Mouse (Mus musculus): ENCODE results near the gene Tlr5. TPM values are rescaled to one million over a fixed set of nuclear protein-coding genes. Genes with fewer than 3 reads are reported as not detected.

Gene Tlr5
- polyA plus RNA-seq, 1 experiment from 2014 or later, result 1.2 TPM

GRCm38 (mm10) chr1:182990092-182990762 lies 35.6 kb downstream of the Tlr5 start:
- Histone ChIP-seq H3K4me1 (ENCODE audit: insufficient read depth) (no peaks in the 10 kb centered on the region), H3K27me3 (ENCODE audit: insufficient read depth, low read length) (no peaks in the 10 kb centered on the region), H3K9ac (replicated peaks) (no peak overlapping the region), H3K9me3 (ENCODE audit: low read length) (no peaks in the 10 kb centered on the region), H3K36me3 (replicated peaks; ENCODE audit: insufficient read depth, low read length) (no peaks in the 10 kb centered on the region), H3K27ac (ENCODE audit: low read depth) (no peak overlapping the region), H3K4me2 (ENCODE audit: low read depth, low read length) (no peak overlapping the region), H3K4me3 (ENCODE audit: low read depth, low read length) (no peak overlapping the region)
- no peak for ATAC-seq
- 69% methylated on average over 14 of the region's 14 CpGs for WGBS (ENCODE audit: insufficient replicate concordance)
- DNase-seq, result no peak
- no peak for TF ChIP-seq CTCF (IDR thresholded peaks at IDR 0.05; ENCODE audit: low read depth)
- no peak for TF ChIP-seq EP300 (IDR thresholded peaks at IDR 0.05; ENCODE audit: low read depth)

- 16% methylated on average over 7 of the region's 7 CpGs for WGBS (ENCODE audit: insufficient replicate concordance)
- Histone ChIP-seq H3K9me3 (ENCODE audit: low read length) (no peaks in the 10 kb centered on the region), H3K4me2 (ENCODE audit: low read depth, low read length) (no peak overlapping the region), H3K9ac (replicated peaks) (no peak overlapping the region), H3K4me3 (ENCODE audit: low read depth, low read length) (no peak overlapping the region), H3K4me1 (ENCODE audit: insufficient read depth) (no peaks in the 10 kb centered on the region), H3K36me3 (replicated peaks; ENCODE audit: insufficient read depth, low read length) (no peaks in the 10 kb centered on the region), H3K27ac (ENCODE audit: low read depth) (no peak overlapping the region), H3K27me3 (ENCODE audit: insufficient read depth, low read length) (no peaks in the 10 kb centered on the region)
- peak; percentile 66 for DNase-seq
- ATAC-seq, result peak; percentile 45; the same call in 1 of the 2 replicates
- TF ChIP-seq EP300 (IDR thresholded peaks at IDR 0.05; ENCODE audit: low read depth), result no peak
- TF ChIP-seq CTCF (IDR thresholded peaks at IDR 0.05; ENCODE audit: low read depth), result peak; percentile 95
These were observed 36.6 kb downstream of the Tlr5 start for GRCm38 (mm10) chr1:182991002-182991778.

Other genes with a start within 250 kb of the Tlr5 start
- gene Ccdc185, start 205.6 kb upstream of the Tlr5 start, polyA plus RNA-seq (2015; fragmentation: Nextera tagmentation; extraction: Ambion mirVana), result not detected in 2 replicates
- gene Susd4, start 190.9 kb upstream of the Tlr5 start, polyA plus RNA-seq (2015; fragmentation: Nextera tagmentation; extraction: Ambion mirVana), result 1.9 and 2.0 TPM in 2 replicates